Mouse (Mus musculus) brain, embryonic 14.5 days (tissue): ENCODE results near the gene Kmt2b.

ENCODE experiments used
- CTCF ChIP-seq: fragments of 200-500 bp; IDR thresholded peaks from 2 replicates; pipeline ENCODE4 v1.5.1; 2012; ENCODE audit warnings: inconsistent platforms, mild to moderate bottlenecking, moderate library complexity, borderline replicate concordance; ENCODE audit not compliant: insufficient read depth, insufficient read length; ENCODE audit errors: extremely low read depth
- POLR2A ChIP-seq: fragments of 200-500 bp; IDR thresholded peaks from 2 replicates; pipeline ENCODE4 v1.6.1; 2012; ENCODE audit warnings: mild to moderate bottlenecking, inconsistent platforms, borderline replicate concordance; ENCODE audit not compliant: poor library complexity, insufficient read depth, insufficient read length, severe bottlenecking; ENCODE audit errors: extremely low read depth

- TF ChIP-seq CTCF (no peak), POLR2A (no peak)
These were observed 44.2 kb downstream of the Kmt2b start for GRCm38 (mm10) chr7:30544327-30544726.
